Mouse (Mus musculus) erythroblast, embryonic 14.5 days (primary cell): ENCODE data around the gene Hsp90ab1.

Experiments
- GATA1 ChIP-seq: IDR thresholded peaks from 2 replicates; pipeline ENCODE4 v1.6.1; 2012; ENCODE audit warnings: low read length, inconsistent platforms, mixed read lengths
- TAL1 ChIP-seq: IDR thresholded peaks from 3 replicates; pipeline ENCODE4 v1.6.1; 2012; ENCODE audit warnings: low read length, inconsistent platforms, mixed read lengths

- no peak for TF ChIP-seq GATA1
- TF ChIP-seq TAL1, result no peak
These were observed 5.9 kb downstream of the Hsp90ab1 start for GRCm38 (mm10) chr17:45567162-45567601.
